Mouse (Mus musculus): ENCODE results near the gene Pla2g12a. TPM values are rescaled to one million over a fixed set of nuclear protein-coding genes. Genes with fewer than 3 reads are reported as not detected.

Pla2g12a gene
- polyA plus RNA-seq, 1 experiment from 2014 or later: 58.8 TPM

GRCm38 (mm10) chr3:129846846-129847245, 31.6 kb upstream of the Pla2g12a start:
- WGBS (ENCODE audit: insufficient replicate concordance): 78% methylated on average over 7 of the region's 7 CpGs
- H3K27ac ChIP-seq (ENCODE audit: low read depth, low read length): no peak overlapping the region
- H3K4me3 ChIP-seq (ENCODE audit: low read depth, low read length): no peak overlapping the region
- no peak overlapping the region for H3K4me2 ChIP-seq
- no peaks in the 10 kb centered on the region for H3K9me3 ChIP-seq (replicated peaks; ENCODE audit: control insufficient read depth, low read length)
- no peaks in the 10 kb centered on the region for H3K27me3 ChIP-seq (ENCODE audit: control insufficient read depth, insufficient read depth, low read length)
- no peak for ATAC-seq (replicated peaks; ENCODE audit: insufficient number of reproducible peaks, low FRiP score, low TSS enrichment)
- H3K4me1 ChIP-seq (ENCODE audit: control insufficient read depth, insufficient read depth, low read length): no peaks in the 10 kb centered on the region
- H3K9ac ChIP-seq (ENCODE audit: low read depth, low read length): no peak overlapping the region
- no peaks in the 10 kb centered on the region for H3K36me3 ChIP-seq (ENCODE audit: control insufficient read depth, insufficient read depth, low read length)

DNA sequence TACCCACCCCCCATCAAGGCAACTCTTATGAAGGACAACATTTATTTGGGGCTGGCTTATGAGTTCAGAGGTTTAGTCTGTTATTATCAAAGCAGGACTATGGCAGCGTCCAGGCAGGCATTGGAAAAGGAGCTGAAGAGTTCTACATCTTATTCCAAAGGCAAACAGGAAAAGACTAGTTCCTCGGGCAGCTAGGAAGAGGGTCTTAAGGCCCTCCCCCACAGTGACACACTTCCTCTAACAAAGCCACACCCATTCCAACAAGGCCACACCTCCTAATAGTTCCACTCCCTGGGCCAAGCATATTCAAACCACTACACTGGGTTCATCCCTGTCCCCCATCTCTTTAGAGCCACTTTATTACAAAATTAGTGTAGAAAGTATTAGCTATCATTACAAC, 15.8 kb upstream of the Pla2g12a start:
- no peaks in the 10 kb centered on the region for H3K4me1 ChIP-seq (ENCODE audit: control insufficient read depth, insufficient read depth, low read length)
- no peak overlapping the region for H3K27ac ChIP-seq (ENCODE audit: low read depth, low read length)
- H3K27me3 ChIP-seq (ENCODE audit: control insufficient read depth, insufficient read depth, low read length): no peaks in the 10 kb centered on the region
- no peak for ATAC-seq (replicated peaks; ENCODE audit: insufficient number of reproducible peaks, low FRiP score, low TSS enrichment)
- 67% methylated on average over 2 of the region's 2 CpGs for WGBS (ENCODE audit: insufficient replicate concordance)
- no peak overlapping the region for H3K4me2 ChIP-seq
- no peak overlapping the region for H3K4me3 ChIP-seq (ENCODE audit: low read depth, low read length)
- no peaks in the 10 kb centered on the region; the same call in 1 of the 2 replicates for H3K9me3 ChIP-seq (replicated peaks; ENCODE audit: control insufficient read depth, low read length)
- no peak overlapping the region for H3K9ac ChIP-seq (ENCODE audit: low read depth, low read length)
- no peaks in the 10 kb centered on the region for H3K36me3 ChIP-seq (ENCODE audit: control insufficient read depth, insufficient read depth, low read length)

GRCm38 (mm10) chr3:129863698-129864097, 14.7 kb upstream of the Pla2g12a start:
- Histone ChIP-seq H3K27ac (ENCODE audit: low read depth, low read length) (no peak overlapping the region), H3K27me3 (ENCODE audit: control insufficient read depth, insufficient read depth, low read length) (no peaks in the 10 kb centered on the region), H3K4me3 (ENCODE audit: low read depth, low read length) (no peak overlapping the region), H3K36me3 (ENCODE audit: control insufficient read depth, insufficient read depth, low read length) (no peaks in the 10 kb centered on the region), H3K9ac (ENCODE audit: low read depth, low read length) (no peak overlapping the region), H3K4me2 (no peak overlapping the region), H3K9me3 (replicated peaks; ENCODE audit: control insufficient read depth, low read length) (no peaks in the 10 kb centered on the region; the same call in 1 of the 2 replicates), H3K4me1 (ENCODE audit: control insufficient read depth, insufficient read depth, low read length) (no peaks in the 10 kb centered on the region)
- ATAC-seq (replicated peaks; ENCODE audit: insufficient number of reproducible peaks, low FRiP score, low TSS enrichment): no peak
- 42% methylated on average over 14 of the region's 14 CpGs for WGBS (ENCODE audit: insufficient replicate concordance)

GRCm38 (mm10) chr3:129877327-129877726, 1.1 kb upstream of the Pla2g12a start:
- no peaks in the 10 kb centered on the region for H3K36me3 ChIP-seq (ENCODE audit: control insufficient read depth, insufficient read depth, low read length)

DNA sequence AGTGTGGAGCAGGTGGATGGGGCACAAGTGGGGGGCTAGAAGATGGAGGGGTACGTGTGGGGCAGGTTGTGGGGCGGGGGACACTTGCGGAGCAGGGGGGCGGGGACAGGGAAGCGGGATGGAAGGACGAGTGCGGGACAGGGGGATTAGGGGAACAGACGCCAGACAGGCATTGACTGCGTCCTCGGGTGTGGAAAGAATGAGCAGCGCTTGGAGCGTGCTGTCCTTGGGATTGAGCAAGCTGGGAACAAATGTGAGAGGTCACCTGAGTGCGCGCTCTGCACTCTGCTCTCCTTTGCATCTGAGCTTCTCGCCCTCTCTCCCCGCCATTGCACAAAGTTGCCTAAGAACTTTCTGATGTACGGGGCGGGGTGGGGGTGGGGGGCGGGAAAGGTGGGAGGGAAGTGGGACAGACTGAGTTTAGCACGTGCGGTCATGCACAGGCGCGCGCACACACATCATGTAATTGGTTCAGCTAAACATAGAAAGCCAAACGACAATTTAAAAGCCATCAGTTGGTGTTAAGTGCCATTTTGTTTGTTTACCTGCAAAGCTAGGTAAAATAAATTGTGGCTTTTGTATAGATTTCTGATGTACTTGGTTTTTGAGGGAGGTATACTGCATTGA, 838 bp downstream of the Pla2g12a start:
- WGBS (ENCODE audit: insufficient replicate concordance): 1% methylated on average over 25 of the region's 25 CpGs
- H3K27ac ChIP-seq (ENCODE audit: low read depth, low read length): peak overlapping the region; percentile 71; the same call in 1 of the 2 replicates
- no peaks in the 10 kb centered on the region for H3K9me3 ChIP-seq (replicated peaks; ENCODE audit: control insufficient read depth, low read length)
- H3K4me2 ChIP-seq: peak overlapping the region; percentile 83
- no peaks in the 10 kb centered on the region for H3K36me3 ChIP-seq (ENCODE audit: control insufficient read depth, insufficient read depth, low read length)
- H3K27me3 ChIP-seq (ENCODE audit: control insufficient read depth, insufficient read depth, low read length): no peaks in the 10 kb centered on the region
- H3K4me1 ChIP-seq (ENCODE audit: control insufficient read depth, insufficient read depth, low read length): peaks cover 4% of the 10 kb centered on the region; the same call in 1 of the 2 replicates
- H3K4me3 ChIP-seq (ENCODE audit: low read depth, low read length): peak overlapping the region; percentile 76
- peak; percentile 43; the same call in 1 of the 2 replicates for ATAC-seq (replicated peaks; ENCODE audit: insufficient number of reproducible peaks, low FRiP score, low TSS enrichment)
- peak overlapping the region; percentile 77 for H3K9ac ChIP-seq (ENCODE audit: low read depth, low read length)

More at GRCm38 (mm10) chr3:129877327-129877726, 1.1 kb upstream of the Pla2g12a start:
- 86% methylated on average over 10 of the region's 10 CpGs for WGBS (ENCODE audit: insufficient replicate concordance)
- Histone ChIP-seq H3K4me1 (ENCODE audit: control insufficient read depth, insufficient read depth, low read length) (peaks cover 4% of the 10 kb centered on the region; the same call in 1 of the 2 replicates), H3K4me3 (ENCODE audit: low read depth, low read length) (no peak overlapping the region), H3K9ac (ENCODE audit: low read depth, low read length) (no peak overlapping the region), H3K27ac (ENCODE audit: low read depth, low read length) (no peak overlapping the region), H3K27me3 (ENCODE audit: control insufficient read depth, insufficient read depth, low read length) (no peaks in the 10 kb centered on the region), H3K4me2 (no peak overlapping the region), H3K9me3 (replicated peaks; ENCODE audit: control insufficient read depth, low read length) (no peaks in the 10 kb centered on the region)
- ATAC-seq (replicated peaks; ENCODE audit: insufficient number of reproducible peaks, low FRiP score, low TSS enrichment): no peak

DNA sequence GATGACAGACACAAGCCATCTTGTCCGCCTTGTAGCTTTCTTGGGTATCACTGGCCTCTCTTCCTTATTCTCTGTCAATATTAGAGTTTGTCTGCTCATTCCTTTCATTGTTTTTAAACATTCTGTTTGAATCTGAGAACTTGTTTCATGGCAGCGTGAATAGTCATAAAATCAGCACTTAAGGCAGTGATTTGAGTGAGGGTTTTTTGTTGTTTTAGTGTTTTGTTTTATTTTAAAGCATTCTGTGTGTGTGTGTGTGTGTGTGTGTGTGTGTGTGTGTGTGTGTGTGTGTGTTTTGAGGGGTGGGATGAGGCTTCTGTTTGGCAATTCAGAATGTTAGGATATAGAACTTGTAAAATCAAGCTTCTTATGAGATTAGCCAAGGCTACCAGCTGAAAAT, 1.5 kb downstream of the Pla2g12a start:
- Histone ChIP-seq H3K36me3 (ENCODE audit: control insufficient read depth, insufficient read depth, low read length) (no peaks in the 10 kb centered on the region), H3K9ac (ENCODE audit: low read depth, low read length) (no peak overlapping the region), H3K27ac (ENCODE audit: low read depth, low read length) (no peak overlapping the region), H3K9me3 (replicated peaks; ENCODE audit: control insufficient read depth, low read length) (no peaks in the 10 kb centered on the region), H3K4me2 (peak overlapping the region; percentile 83), H3K4me1 (ENCODE audit: control insufficient read depth, insufficient read depth, low read length) (peaks cover 4% of the 10 kb centered on the region; the same call in 1 of the 2 replicates), H3K4me3 (ENCODE audit: low read depth, low read length) (peak overlapping the region; percentile 76; the same call in 1 of the 2 replicates), H3K27me3 (ENCODE audit: control insufficient read depth, insufficient read depth, low read length) (no peaks in the 10 kb centered on the region)
- ATAC-seq (replicated peaks; ENCODE audit: insufficient number of reproducible peaks, low FRiP score, low TSS enrichment): no peak
- 71% methylated on average over 2 of the region's 2 CpGs for WGBS (ENCODE audit: insufficient replicate concordance)

DNA sequence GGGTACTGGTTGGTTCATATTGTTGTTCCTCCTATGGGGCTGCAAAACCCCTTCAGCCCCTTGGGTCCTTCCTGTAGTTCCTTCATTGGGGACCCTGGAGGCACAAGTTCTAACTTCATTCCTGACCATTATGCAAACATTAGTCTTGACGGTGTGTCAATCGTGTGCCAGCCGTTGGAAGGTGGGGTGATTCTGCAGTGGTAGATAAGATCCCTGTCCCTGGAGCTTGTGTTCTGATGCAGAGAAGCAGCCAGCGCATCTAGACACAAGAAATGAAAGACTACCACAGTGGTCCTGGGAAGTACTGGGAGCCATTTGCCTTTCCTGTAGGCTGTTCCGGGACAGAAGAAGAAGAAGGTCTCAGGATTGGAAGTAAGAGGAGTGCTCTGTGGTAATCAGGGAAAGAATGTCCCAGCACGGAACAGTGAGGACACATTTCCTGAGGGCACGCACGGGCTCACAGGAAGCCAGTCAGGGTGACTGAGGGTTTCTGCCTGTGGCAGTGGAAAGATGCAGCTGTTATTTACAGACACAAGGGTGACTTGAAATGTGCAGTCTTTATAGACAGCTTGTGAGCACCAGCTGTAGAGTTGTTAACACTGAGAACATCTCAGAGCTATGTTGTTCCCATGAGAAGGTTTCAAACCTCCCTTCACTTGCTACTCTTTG, 2.7 kb downstream of the Pla2g12a start:
- 52% methylated on average over 8 of the region's 8 CpGs for WGBS (ENCODE audit: insufficient replicate concordance)
- Histone ChIP-seq H3K27ac (ENCODE audit: low read depth, low read length) (0 out of 2 replicates have a peak overlapping the region, but pooled peaks have one; percentile 29), H3K4me1 (ENCODE audit: control insufficient read depth, insufficient read depth, low read length) (peaks cover 10% of the 10 kb centered on the region), H3K9ac (ENCODE audit: low read depth, low read length) (no peak overlapping the region), H3K9me3 (replicated peaks; ENCODE audit: control insufficient read depth, low read length) (no peaks in the 10 kb centered on the region), H3K4me3 (ENCODE audit: low read depth, low read length) (no peak overlapping the region), H3K36me3 (ENCODE audit: control insufficient read depth, insufficient read depth, low read length) (no peaks in the 10 kb centered on the region), H3K4me2 (no peak overlapping the region), H3K27me3 (ENCODE audit: control insufficient read depth, insufficient read depth, low read length) (no peaks in the 10 kb centered on the region)
- ATAC-seq (replicated peaks; ENCODE audit: insufficient number of reproducible peaks, low FRiP score, low TSS enrichment): no peak

GRCm38 (mm10) chr3:129885577-129885976, 7.2 kb downstream of the Pla2g12a start:
- Histone ChIP-seq H3K4me2 (no peak overlapping the region), H3K4me1 (ENCODE audit: control insufficient read depth, insufficient read depth, low read length) (peaks cover 6% of the 10 kb centered on the region), H3K4me3 (ENCODE audit: low read depth, low read length) (no peak overlapping the region), H3K9me3 (replicated peaks; ENCODE audit: control insufficient read depth, low read length) (no peaks in the 10 kb centered on the region), H3K27ac (ENCODE audit: low read depth, low read length) (no peak overlapping the region), H3K36me3 (ENCODE audit: control insufficient read depth, insufficient read depth, low read length) (no peaks in the 10 kb centered on the region), H3K9ac (ENCODE audit: low read depth, low read length) (no peak overlapping the region), H3K27me3 (ENCODE audit: control insufficient read depth, insufficient read depth, low read length) (no peaks in the 10 kb centered on the region)
- no peak for ATAC-seq (replicated peaks; ENCODE audit: insufficient number of reproducible peaks, low FRiP score, low TSS enrichment)
- 39% methylated on average over 9 of the region's 9 CpGs for WGBS (ENCODE audit: insufficient replicate concordance)
